Mouse (Mus musculus): Measurements from ENCODE around the gene Bok. TPM values are rescaled to one million over a fixed set of nuclear protein-coding genes. Genes with fewer than 3 reads are reported as not detected.

The Bok gene
- total RNA-seq, 2 experiments from 2014 or later = not detected

DNA sequence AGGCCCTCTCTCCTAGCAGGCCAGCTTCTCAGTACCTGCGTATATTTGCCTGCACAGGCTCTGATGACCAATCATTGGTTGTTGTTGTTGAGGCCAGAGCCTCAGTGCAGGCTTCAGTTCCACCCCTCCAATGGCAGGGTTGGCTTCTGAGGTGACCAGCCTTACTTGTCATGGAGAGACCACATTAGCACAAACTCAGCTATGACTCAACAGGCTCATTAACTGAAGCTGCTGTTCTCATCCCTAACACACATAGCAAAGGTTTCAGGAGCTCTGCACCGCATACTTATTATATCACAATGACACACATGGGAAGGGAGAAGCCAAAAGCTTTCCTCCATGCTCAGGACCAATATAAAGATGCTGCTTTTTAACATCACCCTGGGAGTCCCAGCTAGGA lies 55.2 kb downstream of the Bok start:
- no peak for ATAC-seq (ENCODE audit: poor library complexity, severe bottlenecking)

DNA sequence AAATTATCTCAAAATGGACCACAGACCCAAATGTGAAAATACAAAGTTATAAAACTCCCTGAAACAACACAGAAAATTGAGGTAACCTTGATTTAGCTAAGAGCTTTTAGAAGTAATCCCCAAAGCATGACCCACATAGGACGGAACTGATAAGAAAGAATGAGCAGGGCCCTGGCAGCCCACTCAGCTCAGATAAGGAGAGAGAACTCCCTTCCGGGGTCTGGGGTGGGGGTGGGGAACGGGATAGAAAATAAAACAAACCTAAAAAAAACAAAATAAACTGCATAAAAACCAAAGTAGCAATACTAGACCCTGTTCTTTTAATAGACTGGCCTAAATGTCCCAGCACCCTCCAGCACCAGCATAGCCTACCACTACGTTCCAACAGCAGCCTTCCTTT lies 56.5 kb downstream of the Bok start:
- ATAC-seq (ENCODE audit: poor library complexity, severe bottlenecking) = no peak

GRCm38 (mm10) chr1:93742910-93743309 lies 57.5 kb downstream of the Bok start:
- ATAC-seq (ENCODE audit: poor library complexity, severe bottlenecking) = no peak

Other genes with a start within 250 kb of the Bok start
- 73.8 and 104 TPM in 2 replicates for gene Hdlbp, start 206.8 kb upstream of the Bok start, total RNA-seq (2015)
- 76.5 and 80.6 TPM in 2 replicates for gene Hdlbp, start 206.8 kb upstream of the Bok start, total RNA-seq (2017)
- gene Farp2, start 173.6 kb upstream of the Bok start, total RNA-seq (2015) = 1.6 and 2.0 TPM in 2 replicates
- 0.99 and 1.6 TPM in 2 replicates for gene Farp2, start 173.6 kb upstream of the Bok start, total RNA-seq (2017)
- 21.4 and 22.7 TPM in 2 replicates for gene Stk25, start 27.0 kb upstream of the Bok start, total RNA-seq (2015)
- 26.5 and 39.6 TPM in 2 replicates for gene Stk25, start 27.0 kb upstream of the Bok start, total RNA-seq (2017)
- gene Atg4b, start 65.8 kb downstream of the Bok start, total RNA-seq (2015) = 16.6 and 19.9 TPM in 2 replicates
- 34.5 and 36.5 TPM in 2 replicates for gene Atg4b, start 65.8 kb downstream of the Bok start, total RNA-seq (2017)
- 19.5 and 25.3 TPM in 2 replicates for gene Thap4, start 69.2 kb downstream of the Bok start, total RNA-seq (2015)
- gene Thap4, start 69.2 kb downstream of the Bok start, total RNA-seq (2017) = 11.5 and 14.0 TPM in 2 replicates
- gene Dtymk, start 116.3 kb downstream of the Bok start, total RNA-seq (2015) = 89.6 and 94.6 TPM in 2 replicates
- 78.7 and 94.6 TPM in 2 replicates for gene Dtymk, start 116.3 kb downstream of the Bok start, total RNA-seq (2017)
- gene Ing5, start 118.3 kb downstream of the Bok start, total RNA-seq (2015) = 8.3 and 11.1 TPM in 2 replicates
- gene Ing5, start 118.3 kb downstream of the Bok start, total RNA-seq (2017) = 22.1 and 26.3 TPM in 2 replicates
- gene D2hgdh, start 139.2 kb downstream of the Bok start, total RNA-seq (2015) = 10.8 and 12.4 TPM in 2 replicates
- 13.2 and 15.2 TPM in 2 replicates for gene D2hgdh, start 139.2 kb downstream of the Bok start, total RNA-seq (2017)
- gene Gal3st2, start 175.6 kb downstream of the Bok start, total RNA-seq (2015) = not detected in 2 replicates
- not detected in 2 replicates for gene Gal3st2, start 175.6 kb downstream of the Bok start, total RNA-seq (2017)
- gene Gal3st2b, start 232.7 kb downstream of the Bok start, total RNA-seq (2015) = not detected in 2 replicates
- gene Gal3st2b, start 232.7 kb downstream of the Bok start, total RNA-seq (2017) = not detected in 2 replicates

Measured in megakaryocyte, adult 5-6 weeks (primary cell).